Mouse (Mus musculus) kidney, embryonic 14.5 days (tissue): Measurements from ENCODE around the gene Gm15155. TPM values are rescaled to one million over a fixed set of nuclear protein-coding genes. Genes with fewer than 3 reads are reported as not detected.
"Not testable (repeated sequence)": the region's sequence is repeated elsewhere in the genome, so short reads cannot be mapped to it uniquely, and the experiment has no call there.

Experiments
- ATAC-seq: fragments of 200-750 bp; cut with Nextera tagmentation; 2 replicates; pipeline ENCODE4 v1.8.0; 2017; ENCODE audit warnings: moderate number of reproducible peaks, mild to moderate bottlenecking, moderate TSS enrichment, moderate library complexity; ENCODE audit not compliant: low FRiP score, low TSS enrichment
- H3K27ac ChIP-seq: fragments of 300-500 bp; sonication (generic); 2 replicates; pipeline ENCODE4 v1.5.1; 2014; ENCODE audit warnings: low read depth, mild to moderate bottlenecking, low read length, moderate library complexity, mixed read lengths
- H3K27me3 ChIP-seq: fragments of 300-500 bp; sonication (generic); 2 replicates; pipeline ENCODE4 v1.6.1; 2014; ENCODE audit warnings: mild to moderate bottlenecking, low read length; ENCODE audit not compliant: control insufficient read depth, insufficient read depth
- H3K36me3 ChIP-seq: fragments of 300-500 bp; sonication (generic); 2 replicates; pipeline ENCODE4 v1.6.1; 2014; ENCODE audit warnings: low read length, mixed read lengths; ENCODE audit not compliant: control insufficient read depth, insufficient read depth
- H3K4me1 ChIP-seq: fragments of 300-500 bp; sonication (generic); 2 replicates; pipeline ENCODE4 v1.6.1; 2014; ENCODE audit warnings: low read length, mixed read lengths; ENCODE audit not compliant: control insufficient read depth, insufficient read depth
- H3K4me2 ChIP-seq: fragments of 300-500 bp; sonication (generic); replicated peaks from 2 replicates; pipeline ENCODE4 v1.6.1; 2014; ENCODE audit warnings: low read depth, mild to moderate bottlenecking, low read length
- H3K4me3 ChIP-seq: fragments of 300-500 bp; sonication (generic); 2 replicates; pipeline ENCODE4 v1.5.1; 2014; ENCODE audit warnings: mild to moderate bottlenecking, low read length
- H3K9ac ChIP-seq: fragments of 300-500 bp; sonication (generic); 2 replicates; pipeline ENCODE4 v1.6.1; 2014; ENCODE audit warnings: low read depth, mild to moderate bottlenecking, low read length, moderate library complexity
- H3K9me3 ChIP-seq: fragments of 300-500 bp; sonication (generic); 2 replicates; pipeline ENCODE4 v1.6.1; 2016; ENCODE audit warnings: low read length; ENCODE audit not compliant: control insufficient read depth
- WGBS: fragments of 180-500 bp; shearing (Covaris S2); extraction: QIAGEN DNeasy Blood & Tissue Kit; methylation state at CpG from one replicate; pipeline ENCODE4 v1.1.7; 2014; 5-methylcytosine and 5-hydroxymethylcytosine counted together
- polyA plus RNA-seq: library from polyadenylated mRNA; unstranded; fragments of >200 nt; fragmentation: Nextera tagmentation; extraction: Ambion mirVana; gene quantifications from 2 replicates; pipeline ENCODE4 v1.2.1, GENCODE M21; 2014

Gene Gm15155
- polyA plus RNA-seq, 1 experiment from 2014 or later = not detected

- H3K27me3 ChIP-seq = peaks cover 16% of the 10 kb centered on the region
- peak; percentile 64 for ATAC-seq
- H3K4me2 ChIP-seq = peak overlapping the region; percentile 88
- no peaks in the 10 kb centered on the region for H3K9me3 ChIP-seq
- 0 out of 2 replicates have a peak overlapping the region, but pooled peaks have one; percentile 13 for H3K9ac ChIP-seq
- no peaks in the 10 kb centered on the region for H3K4me1 ChIP-seq
- H3K4me3 ChIP-seq = peak overlapping the region; percentile 43
- no peak overlapping the region for H3K27ac ChIP-seq
- H3K36me3 ChIP-seq = no peaks in the 10 kb centered on the region
- WGBS = 26% methylated on average over 21 of the region's 69 CpGs
Measured at GRCm38 (mm10) chrX:155622961-155623599, 1.5 kb upstream of the Gm15155 start.

- peak; percentile 80 for ATAC-seq
- Histone ChIP-seq H3K27me3 (peaks cover 16% of the 10 kb centered on the region), H3K4me2 (peak within 1 kb of the TSS; percentile 88)
Measured at GRCm38 (mm10) chrX:155623701-155624281, 750 bp upstream of the Gm15155 start, which contains the start of gene Ptchd1. TSS of gene Ptchd1 (minus strand) at chrX:155623814.

GRCm38 (mm10) chrX:155624895-155625294, 354 bp downstream of the Gm15155 start:
- ATAC-seq = peak; percentile 50; the same call in 1 of the 2 replicates
- no peak overlapping the region for H3K27ac ChIP-seq

More at GRCm38 (mm10) chrX:155623701-155624281, 750 bp upstream of the Gm15155 start, which contains the start of gene Ptchd1:
- Histone ChIP-seq H3K4me3 (peak within 1 kb of the TSS; percentile 43), H3K4me1 (no peaks in the 10 kb centered on the region), H3K9me3 (no peaks in the 10 kb centered on the region), H3K36me3 (no peaks in the 10 kb centered on the region), H3K27ac (no peak within 1 kb of the TSS), H3K9ac (0 out of 2 replicates have a peak within 1 kb of the TSS, but pooled peaks have one; percentile 13)
- 34% methylated on average over 22 of the region's 34 CpGs for WGBS

GRCm38 (mm10) chrX:155625671-155626196, 1.2 kb downstream of the Gm15155 start:
- no peak overlapping the region for H3K9ac ChIP-seq
- no peaks in the 10 kb centered on the region for H3K36me3 ChIP-seq
- no peaks in the 10 kb centered on the region for H3K4me1 ChIP-seq
- no peak overlapping the region for H3K4me3 ChIP-seq
- H3K9me3 ChIP-seq = no peaks in the 10 kb centered on the region
- peak overlapping the region; percentile 17; the same call in 1 of the 2 replicates for H3K4me2 ChIP-seq
- no peak for ATAC-seq
- 18% methylated on average over 13 of the region's 13 CpGs for WGBS
- no peak overlapping the region for H3K27ac ChIP-seq
- H3K27me3 ChIP-seq = peaks cover 16% of the 10 kb centered on the region

More at GRCm38 (mm10) chrX:155624895-155625294, 354 bp downstream of the Gm15155 start:
- Histone ChIP-seq H3K4me2 (peak overlapping the region; percentile 88), H3K9me3 (no peaks in the 10 kb centered on the region), H3K27me3 (peaks cover 16% of the 10 kb centered on the region), H3K9ac (no peak overlapping the region), H3K36me3 (no peaks in the 10 kb centered on the region), H3K4me3 (peak overlapping the region; percentile 43), H3K4me1 (no peaks in the 10 kb centered on the region)
- 35% methylated on average over 13 of the region's 15 CpGs for WGBS

GRCm38 (mm10) chrX:155643975-155644374, 19.4 kb downstream of the Gm15155 start:
- no peaks in the 10 kb centered on the region for H3K27me3 ChIP-seq
- H3K9ac ChIP-seq = no peak overlapping the region
- no peaks in the 10 kb centered on the region for H3K9me3 ChIP-seq
- no peak overlapping the region for H3K27ac ChIP-seq
- 32% methylated on average over 1 of the region's 1 CpGs for WGBS
- H3K4me1 ChIP-seq = no peaks in the 10 kb centered on the region
- no peak overlapping the region for H3K4me2 ChIP-seq
- H3K4me3 ChIP-seq = no peak overlapping the region
- no peaks in the 10 kb centered on the region for H3K36me3 ChIP-seq
- no peak for ATAC-seq

GRCm38 (mm10) chrX:155645975-155646374, 21.4 kb downstream of the Gm15155 start:
- Histone ChIP-seq H3K36me3 (no peaks in the 10 kb centered on the region), H3K9me3 (no peaks in the 10 kb centered on the region), H3K4me3 (no peak overlapping the region), H3K27ac (no peak overlapping the region), H3K9ac (no peak overlapping the region), H3K27me3 (no peaks in the 10 kb centered on the region), H3K4me2 (no peak overlapping the region), H3K4me1 (no peaks in the 10 kb centered on the region)
- no peak for ATAC-seq
- 83% methylated on average over 3 of the region's 3 CpGs for WGBS

GRCm38 (mm10) chrX:155657971-155658370, 33.4 kb downstream of the Gm15155 start:
- H3K4me2 ChIP-seq = no peak overlapping the region
- 89% methylated on average over 1 of the region's 1 CpGs for WGBS
- no peak overlapping the region for H3K9ac ChIP-seq
- no peaks in the 10 kb centered on the region for H3K27me3 ChIP-seq
- H3K4me3 ChIP-seq = no peak overlapping the region
- ATAC-seq = no peak
- H3K36me3 ChIP-seq = no peaks in the 10 kb centered on the region
- no peaks in the 10 kb centered on the region for H3K4me1 ChIP-seq
- no peak overlapping the region for H3K27ac ChIP-seq
- H3K9me3 ChIP-seq = no peaks in the 10 kb centered on the region

- not testable (repeated sequence) for H3K4me2 ChIP-seq, H3K36me3 ChIP-seq, H3K9ac ChIP-seq, ATAC-seq, H3K27me3 ChIP-seq, H3K4me1 ChIP-seq, H3K4me3 ChIP-seq, H3K9me3 ChIP-seq, H3K27ac ChIP-seq
- WGBS = 91% methylated on average over 1 of the region's 1 CpGs
Measured at GRCm38 (mm10) chrX:155690440-155690839, 65.9 kb downstream of the Gm15155 start.

GRCm38 (mm10) chrX:155724157-155724556, 99.6 kb downstream of the Gm15155 start:
- ATAC-seq = no peak
- 82% methylated on average over 3 of the region's 3 CpGs for WGBS
- Histone ChIP-seq H3K9me3 (no peaks in the 10 kb centered on the region), H3K27me3 (no peaks in the 10 kb centered on the region), H3K4me1 (no peaks in the 10 kb centered on the region), H3K9ac (no peak overlapping the region), H3K36me3 (no peaks in the 10 kb centered on the region), H3K4me2 (no peak overlapping the region), H3K27ac (no peak overlapping the region), H3K4me3 (no peak overlapping the region)
